Mouse (Mus musculus) CD8-positive naive resting alpha-beta T cell, adult 57 days (primary cell): Measurements from ENCODE around the gene Olfr690. TPM values are rescaled to one million over a fixed set of nuclear protein-coding genes. Genes with fewer than 3 reads are reported as not detected.

Experiments
- total RNA-seq: library from RNA; stranded (reverse); gene quantifications from one replicate; pipeline ENCODE4 v1.2.4, GENCODE M21; 2023

The Olfr690 gene
- total RNA-seq: not detected

DNA sequence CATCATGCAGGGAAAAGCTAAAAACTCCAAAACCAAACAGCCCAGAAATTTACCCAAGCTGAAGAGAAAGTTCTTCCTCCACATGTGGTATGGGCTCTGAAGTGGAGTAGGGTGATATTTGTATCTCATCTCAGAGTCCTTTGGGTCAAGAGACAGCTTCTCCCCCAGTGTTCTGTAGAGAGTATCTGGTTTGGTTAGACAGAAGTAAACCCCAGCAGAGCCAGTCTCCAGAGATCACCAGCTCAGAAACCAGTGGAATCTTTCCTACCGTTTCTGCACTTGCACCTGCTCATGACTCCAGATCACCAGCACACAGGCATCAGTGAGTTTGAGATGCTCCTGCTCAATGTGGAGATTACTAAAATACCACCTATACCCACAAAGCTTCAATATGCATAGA lies at the start of gene Olfr690:
Gene Olfr690, minus strand, starts transcription at position 101 of the 400 bp plus-strand sequence.

GRCm38 (mm10) chr7:105374866-105375265 lies 41.0 kb upstream of the Olfr690 start, which contains the start of gene Gm5901:
Gm5901 (plus strand) TSS chr7:105375038.

DNA sequence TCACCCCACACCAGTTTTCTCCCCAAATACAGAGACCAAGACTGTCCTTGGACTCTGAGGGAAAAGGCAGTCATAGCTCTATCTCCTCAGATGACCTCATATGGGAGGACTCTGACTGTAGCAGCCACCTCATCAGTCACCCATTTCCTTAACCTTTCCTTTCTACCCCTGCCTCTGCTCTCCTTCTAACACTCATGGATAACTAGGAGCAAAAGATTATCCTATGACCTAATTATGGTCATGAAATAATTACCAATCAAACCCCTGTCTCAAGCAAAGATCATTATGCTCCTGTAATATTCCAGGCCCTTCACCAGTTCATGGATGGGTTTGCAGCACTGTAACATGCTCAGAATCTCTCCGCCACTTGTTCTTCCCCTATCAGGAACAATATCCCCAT lies 34.0 kb upstream of the Olfr690 start, which contains the start of gene Olfr692:
Gene Olfr692, plus strand, starts transcription at position 301 of the 400 bp plus-strand sequence.

GRCm38 (mm10) chr7:105342170-105342569 lies 8.3 kb upstream of the Olfr690 start, which contains the start of gene Olfr691:
Olfr691 (minus strand) TSS chr7:105342270.

DNA sequence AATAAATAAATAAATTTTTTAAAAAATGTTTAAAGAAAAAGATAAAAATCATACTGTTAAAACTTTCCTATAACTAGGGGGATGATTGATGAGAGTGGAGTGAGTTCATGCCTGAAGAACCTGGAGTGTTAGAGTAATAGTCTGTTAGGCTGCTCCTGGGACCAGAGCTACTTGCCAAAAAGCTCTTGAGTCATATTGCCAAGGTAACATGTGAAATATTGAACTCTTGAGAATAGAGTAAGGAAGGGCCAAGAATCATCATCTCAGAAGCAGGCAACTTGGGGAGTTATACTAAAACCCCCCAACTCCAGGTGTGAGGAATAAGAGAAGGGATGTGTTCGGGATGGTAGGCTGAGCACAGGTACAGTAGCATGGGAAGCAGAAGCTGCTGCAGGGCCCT lies 23.0 kb downstream of the Olfr690 start, which contains the start of gene Olfr689:
Gene Olfr689, plus strand, starts transcription at position 301 of the 400 bp plus-strand sequence.

DNA sequence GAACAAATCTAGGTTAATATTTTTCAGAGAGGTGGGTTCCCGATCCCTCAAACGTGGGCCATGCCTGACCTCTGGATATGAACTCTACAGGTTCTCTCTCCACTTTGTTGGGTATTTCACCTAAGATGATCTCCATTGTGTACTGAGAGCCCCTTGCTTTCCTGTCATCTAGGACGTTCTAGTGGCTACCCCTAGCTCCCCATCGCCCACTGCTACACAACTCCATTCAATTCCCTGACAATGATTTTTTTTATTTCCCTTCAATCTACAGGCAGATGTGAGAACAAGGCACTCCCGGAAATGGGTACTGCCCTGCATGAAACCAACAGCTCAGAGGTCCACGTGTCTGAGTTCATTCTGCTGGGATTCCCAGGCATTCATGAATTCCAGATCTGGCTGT lies 46.1 kb downstream of the Olfr690 start, which contains the start of gene Olfr688:
Gene Olfr688, plus strand, starts transcription at position 301 of the 400 bp plus-strand sequence.

Other genes with a start within 250 kb of the Olfr690 start
- gene Olfr680-ps1, start 241.3 kb downstream of the Olfr690 start, total RNA-seq: not detected
- not detected for gene Olfr681, start 217.3 kb downstream of the Olfr690 start, total RNA-seq
- not detected for gene Olfr683, start 187.1 kb downstream of the Olfr690 start, total RNA-seq
- gene Olfr684, start 170.5 kb downstream of the Olfr690 start, total RNA-seq: not detected
- gene Olfr685, start 148.1 kb downstream of the Olfr690 start, total RNA-seq: not detected
- gene Olfr686, start 126.6 kb downstream of the Olfr690 start, total RNA-seq: not detected
- gene Olfr688, start 46.0 kb downstream of the Olfr690 start, total RNA-seq: not detected
- gene Olfr689, start 22.9 kb downstream of the Olfr690 start, total RNA-seq: not detected
- gene Olfr691, start 8.2 kb upstream of the Olfr690 start, total RNA-seq: not detected
- not detected for gene Olfr692, start 34.1 kb upstream of the Olfr690 start, total RNA-seq
- gene Gm5901, start 40.9 kb upstream of the Olfr690 start, total RNA-seq: not detected
- 42.6 TPM for gene Fam160a2, start 66.0 kb upstream of the Olfr690 start, total RNA-seq
- not detected for gene Cnga4, start 70.5 kb upstream of the Olfr690 start, total RNA-seq
- not detected for gene Cckbr, start 91.6 kb upstream of the Olfr690 start, total RNA-seq
- gene Cavin3, start 148.2 kb upstream of the Olfr690 start, total RNA-seq: not detected
- gene Smpd1, start 220.3 kb upstream of the Olfr690 start, total RNA-seq: 21.5 TPM
- gene Apbb1, start 247.5 kb upstream of the Olfr690 start, total RNA-seq: 2.6 TPM